Mouse (Mus musculus): ENCODE measurements around the gene Il15ra. TPM values are rescaled to one million over a fixed set of nuclear protein-coding genes. Genes with fewer than 3 reads are reported as not detected.

Gene Il15ra
- total RNA-seq, 4 experiments from 2014 or later = 15.4 to 21.9 (median 19.2) TPM

DNA sequence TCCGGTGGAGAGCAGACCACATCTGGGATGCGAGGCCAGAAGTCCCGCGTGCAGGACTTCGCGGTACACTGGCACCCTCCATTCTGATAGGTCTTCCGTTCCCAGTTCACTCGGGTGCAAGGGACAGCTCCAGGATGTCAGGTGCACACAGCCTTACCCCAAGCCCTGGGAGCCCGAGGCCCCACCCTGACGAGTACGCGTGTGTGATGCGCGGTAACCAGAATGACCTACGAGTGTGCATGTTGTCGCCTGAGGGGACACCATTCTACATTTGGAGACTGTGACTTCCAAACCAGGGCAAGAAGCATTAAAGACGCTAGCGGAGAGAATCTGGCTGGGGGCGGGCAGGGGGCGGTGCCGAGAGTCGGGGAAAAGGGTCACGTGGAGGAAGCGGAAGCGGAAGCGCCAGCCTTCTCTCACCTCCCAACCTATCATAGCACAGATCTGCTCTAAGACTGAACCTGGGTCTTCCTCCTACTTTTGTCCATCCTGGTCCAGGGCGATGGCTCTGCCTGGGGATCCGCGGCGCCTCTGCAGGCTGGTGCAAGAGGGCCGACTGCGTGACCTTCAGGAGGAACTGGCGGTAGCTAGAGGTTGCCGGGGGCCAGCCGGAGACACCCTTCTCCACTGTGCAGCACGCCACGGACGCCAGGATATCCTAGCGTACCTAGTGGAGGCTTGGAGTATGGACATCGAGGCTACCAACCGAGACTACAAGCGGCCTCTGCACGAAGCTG lies 73.2 kb downstream of the Il15ra start:
- DNase-seq = peak; percentile 78

Other genes starting within 250 kb of the Il15ra start
- gene Pfkfb3, start 151.2 kb upstream of the Il15ra start, total RNA-seq (2022) = 100 to 1,000 TPM in 1 of 4 experiments, 10 to 100 TPM in 3; 62.7 to 118 (median 75.9) TPM
- 100 to 1,000 TPM in 1 of 4 experiments, 10 to 100 TPM in 3; 82.5 to 121 (median 96.2) TPM for gene Rbm17, start 101.1 kb upstream of the Il15ra start, total RNA-seq (2022)
- gene Gm17490, start 79.0 kb upstream of the Il15ra start, total RNA-seq (2022) = not detected
- under 1 TPM; 0.12 to 0.46 (median 0.19) TPM for gene Il2ra, start 62.5 kb upstream of the Il15ra start, total RNA-seq (2022)
- 10 to 100 TPM; 74.4 to 99.4 (median 83.2) TPM for gene Fbh1, start 72.3 kb downstream of the Il15ra start, total RNA-seq (2022)
- 10 to 100 TPM; 31.1 to 78.5 (median 56.4) TPM for gene Ankrd16, start 72.6 kb downstream of the Il15ra start, total RNA-seq (2022)

Measured in adrenal gland, adult 8-10 months (tissue).